ENCODE assay signal across 7 mouse cellular contexts in genomic region chr14:99944221-99945108, GRCm38 (mm10).
A peak's percentile ranks its signal among the peaks of the same experiment; 100 is the strongest.
DNase-seq lines count a peak whose midpoint lies in the region; ATAC-seq lines count a peak whose summit lies in the region.

No protein-coding gene starts in this region.

- no peak overlapping the region for H3K9ac ChIP-seq in forebrain, embryonic 16.5 days (replicated peaks; ENCODE audit: low read depth, low read length)
- no peak overlapping the region for H3K9ac ChIP-seq in midbrain, embryonic 11.5 days (ENCODE audit: low read length)

- peak overlapping the region; percentile 57 for H3K27ac ChIP-seq in forebrain, embryonic 16.5 days (ENCODE audit: low read length)
- H3K27ac ChIP-seq in midbrain, embryonic 11.5 days (ENCODE audit: low read depth, low read length): peak overlapping the region; percentile 49; the same call in 1 of the 2 replicates

- ATAC-seq in forebrain, embryonic 16.5 days: peak; percentile 75
- peak; percentile 81 for ATAC-seq in midbrain, embryonic 11.5 days (ENCODE audit: low FRiP score)

- H3K4me1 ChIP-seq in forebrain, embryonic 16.5 days (replicated peaks; ENCODE audit: control insufficient read depth, insufficient read depth, low read length): peaks cover 30% of the 10 kb centered on the region
- peaks cover 18% of the 10 kb centered on the region for H3K4me1 ChIP-seq in midbrain, embryonic 11.5 days (ENCODE audit: control insufficient read depth, insufficient read depth, low read length)

- no peak overlapping the region for H3K4me2 ChIP-seq in forebrain, embryonic 16.5 days (ENCODE audit: low read length)
- H3K4me2 ChIP-seq in midbrain, embryonic 11.5 days: no peak overlapping the region

- H3K9me3 ChIP-seq in forebrain, embryonic 16.5 days (ENCODE audit: control insufficient read depth, low read length): no peaks in the 10 kb centered on the region
- no peaks in the 10 kb centered on the region for H3K9me3 ChIP-seq in midbrain, embryonic 11.5 days (ENCODE audit: control insufficient read depth, low read length)

- DNase-seq in layer of hippocampus, adult 11-12 months (ENCODE audit: low spot score): peak; percentile 13
- no peak for DNase-seq in layer of hippocampus, postnatal 25 days (ENCODE audit: extremely low spot score in 1 of 2, low spot score in 1 of 2)
- peak; percentile 16 for DNase-seq in adrenal gland, postnatal 10 days
- peak; percentile 92 for DNase-seq in midbrain, embryonic 11.5 days (ENCODE audit: low spot score, missing footprints)
- no peak for DNase-seq in cerebellum, adult 9-11 months
- DNase-seq in testis, postnatal 14 days (ENCODE audit: low spot score): no peak

- no peaks in the 10 kb centered on the region for H3K27me3 ChIP-seq in forebrain, embryonic 16.5 days (replicated peaks; ENCODE audit: control insufficient read depth, insufficient read depth, low read length)
- no peaks in the 10 kb centered on the region for H3K27me3 ChIP-seq in midbrain, embryonic 11.5 days (ENCODE audit: control insufficient read depth, insufficient read depth, low read length)

- WGBS in forebrain, embryonic 16.5 days: 21% methylated on average over 17 of the region's 17 CpGs
- 57% methylated on average over 17 of the region's 17 CpGs for WGBS in midbrain, embryonic 11.5 days

- H3K36me3 ChIP-seq in forebrain, embryonic 16.5 days (ENCODE audit: control insufficient read depth, insufficient read depth): no peaks in the 10 kb centered on the region
- H3K36me3 ChIP-seq in midbrain, embryonic 11.5 days (ENCODE audit: control insufficient read depth, insufficient read depth, low read length): no peaks in the 10 kb centered on the region

- no peak overlapping the region for H3K4me3 ChIP-seq in forebrain, embryonic 16.5 days (replicated peaks; ENCODE audit: low read length)
- H3K4me3 ChIP-seq in midbrain, embryonic 11.5 days (ENCODE audit: low read depth, low read length): no peak overlapping the region

Comparison
In these comparisons a context has a peak if more than half of its experiments do, and no peak if none do; other contexts are left out.
1. DNase-seq: peak in layer of hippocampus, adult 11-12 months (single experiment), adrenal gland, postnatal 10 days (single experiment) and midbrain, embryonic 11.5 days (single experiment); none in layer of hippocampus, postnatal 25 days (0 of 2), cerebellum, adult 9-11 months (single experiment) and testis, postnatal 14 days (single experiment).